Mouse (Mus musculus) embryonic fibroblast, embryonic 13.5 days (primary cell): ENCODE measurements around the gene Zfp879. TPM values are rescaled to one million over a fixed set of nuclear protein-coding genes. Genes with fewer than 3 reads are reported as not detected.
A peak's percentile ranks its signal among the peaks of the same experiment; 100 is the strongest.

ENCODE experiments used
- H3K27ac ChIP-seq: 2 replicates; pipeline ENCODE4 v1.5.1; 2012; ENCODE audit warnings: low read length, control low read depth, inconsistent platforms; ENCODE audit not compliant: insufficient read depth
- H3K4me1 ChIP-seq: 2 replicates; pipeline ENCODE4 v1.6.1; 2011; ENCODE audit warnings: low read length; ENCODE audit not compliant: control insufficient read depth, insufficient read depth
- H3K4me3 ChIP-seq: 2 replicates; pipeline ENCODE4 v1.5.1; 2011; ENCODE audit warnings: mild to moderate bottlenecking, control low read depth, low read length; ENCODE audit not compliant: insufficient read depth
- CTCF ChIP-seq: IDR thresholded peaks from 2 replicates; pipeline ENCODE4 v1.5.1; 2011; ENCODE audit warnings: mild to moderate bottlenecking, control low read depth, low read length, moderate library complexity, borderline replicate concordance; ENCODE audit not compliant: insufficient read depth
- POLR2A ChIP-seq: IDR thresholded peaks from 2 replicates; pipeline ENCODE4 v1.6.1; 2011; ENCODE audit warnings: low read depth, mild to moderate bottlenecking, control low read depth, low read length, moderate library complexity
- polyA plus RNA-seq: library from polyadenylated mRNA; stranded (reverse); fragments of >200 nt; gene quantifications from 2 replicates; pipeline ENCODE4 v1.2.4, GENCODE M21; 2011; ENCODE audit warnings: low read depth; ENCODE audit not compliant: missing spikeins, insufficient read length

The Zfp879 gene
- 0.28 TPM in 1 of 2 replicates, not detected in the other for polyA plus RNA-seq

- H3K4me1 ChIP-seq = no peaks in the 10 kb centered on the region
- no peak for TF ChIP-seq CTCF
- TF ChIP-seq POLR2A = peak; percentile 62
- H3K27ac ChIP-seq = no peak within 1 kb of the TSS
- H3K4me3 ChIP-seq = peak within 1 kb of the TSS; percentile 15
These were observed at the start of gene Zfp879 for GRCm38 (mm10) chr11:50841023-50841735. Zfp879 (minus strand) TSS chr11:50841552.

GRCm38 (mm10) chr11:50887390-50888128 lies 46.2 kb upstream of the Zfp879 start, which contains the start of gene Zfp454:
Zfp454 (minus strand) TSS chr11:50887651.
- peak; percentile 83 for TF ChIP-seq POLR2A
- TF ChIP-seq CTCF = no peak
- Histone ChIP-seq H3K4me1 (no peaks in the 10 kb centered on the region), H3K4me3 (peak within 1 kb of the TSS; percentile 30), H3K27ac (no peak within 1 kb of the TSS)

- TF ChIP-seq CTCF (no peak), POLR2A (no peak)
- Histone ChIP-seq H3K27ac (no peak overlapping the region), H3K4me3 (peak overlapping the region; percentile 30), H3K4me1 (no peaks in the 10 kb centered on the region)
These were observed 45.6 kb upstream of the Zfp879 start for GRCm38 (mm10) chr11:50886933-50887293.

GRCm38 (mm10) chr11:50886231-50886932 lies 45.0 kb upstream of the Zfp879 start:
- Histone ChIP-seq H3K4me3 (no peak overlapping the region), H3K27ac (no peak overlapping the region), H3K4me1 (no peaks in the 10 kb centered on the region)
- no peak for TF ChIP-seq CTCF
- no peak for TF ChIP-seq POLR2A

- no peak for TF ChIP-seq CTCF
- no peak for TF ChIP-seq POLR2A
- H3K4me3 ChIP-seq = no peak overlapping the region
- no peak overlapping the region for H3K27ac ChIP-seq
- H3K4me1 ChIP-seq = no peaks in the 10 kb centered on the region
These were observed 42.4 kb upstream of the Zfp879 start for GRCm38 (mm10) chr11:50883756-50884155.

- Histone ChIP-seq H3K27ac (no peak overlapping the region), H3K4me3 (no peak overlapping the region), H3K4me1 (no peaks in the 10 kb centered on the region)
- TF ChIP-seq CTCF = no peak
- TF ChIP-seq POLR2A = no peak
These were observed 37.3 kb upstream of the Zfp879 start for GRCm38 (mm10) chr11:50878641-50879040.

- H3K27ac ChIP-seq = no peak overlapping the region
- no peaks in the 10 kb centered on the region for H3K4me1 ChIP-seq
- H3K4me3 ChIP-seq = no peak overlapping the region
- no peak for TF ChIP-seq CTCF
- TF ChIP-seq POLR2A = no peak
These were observed 9.7 kb upstream of the Zfp879 start for GRCm38 (mm10) chr11:50850989-50851601.

DNA sequence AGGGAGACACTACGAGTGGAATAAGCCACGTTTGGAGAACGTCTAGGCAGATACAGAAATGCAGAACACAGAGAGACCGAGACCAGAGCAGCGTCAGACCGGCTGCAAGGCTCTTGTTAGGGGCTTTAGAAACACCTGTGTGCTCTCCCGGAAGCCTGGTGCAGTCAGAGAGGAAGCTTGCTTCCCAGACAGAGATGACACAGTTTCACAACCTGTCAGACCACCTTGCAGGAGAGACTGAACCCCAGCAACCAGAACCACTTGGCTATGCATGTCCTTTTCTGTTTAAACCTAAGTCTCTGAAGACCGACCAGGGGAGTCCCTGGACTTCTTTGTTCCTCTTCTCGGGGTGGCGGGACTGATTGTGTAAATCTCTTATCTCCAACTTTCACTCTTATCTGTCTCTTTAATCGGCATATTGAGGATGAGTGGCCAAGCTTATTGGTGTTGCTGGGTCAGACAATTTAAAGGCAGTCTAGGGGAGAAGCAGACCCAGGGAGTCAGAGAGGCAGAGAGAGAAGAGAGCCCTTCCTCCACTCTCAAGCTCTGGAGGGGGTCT lies 8.9 kb upstream of the Zfp879 start, which contains the start of gene Grm6:
Grm6 (plus strand) TSS at position 509 of the 559 bp plus-strand sequence.
- Histone ChIP-seq H3K4me3 (no peak within 1 kb of the TSS; the same call in 1 of the 2 replicates), H3K4me1 (no peaks in the 10 kb centered on the region), H3K27ac (no peak within 1 kb of the TSS)
- no peak for TF ChIP-seq POLR2A
- TF ChIP-seq CTCF = no peak

- H3K27ac ChIP-seq = no peak overlapping the region
- H3K4me3 ChIP-seq = no peak overlapping the region
- TF ChIP-seq CTCF (no peak), POLR2A (no peak)
- no peaks in the 10 kb centered on the region for H3K4me1 ChIP-seq
These were observed 8.0 kb upstream of the Zfp879 start for GRCm38 (mm10) chr11:50849310-50849709.
